Mouse (Mus musculus) pancreas, adult 10 weeks (tissue): ENCODE data around the gene Gm8024. TPM values are rescaled to one million over a fixed set of nuclear protein-coding genes. Genes with fewer than 3 reads are reported as not detected.

Experiments
- polyA plus RNA-seq: library from polyadenylated mRNA; stranded (reverse); fragments of 350-450 nt; fragmentation: Illumina TruSeq; extraction: RNeasy Lipid Tissue Mini Kit (QIAGEN cat#74804); gene quantifications from one replicate; pipeline ENCODE4 v1.2.3, GENCODE M21; 2015; ENCODE audit warnings: low read depth, low replicate concordance; ENCODE audit not compliant: insufficient read depth

The Gm8024 gene
- not detected for polyA plus RNA-seq

DNA sequence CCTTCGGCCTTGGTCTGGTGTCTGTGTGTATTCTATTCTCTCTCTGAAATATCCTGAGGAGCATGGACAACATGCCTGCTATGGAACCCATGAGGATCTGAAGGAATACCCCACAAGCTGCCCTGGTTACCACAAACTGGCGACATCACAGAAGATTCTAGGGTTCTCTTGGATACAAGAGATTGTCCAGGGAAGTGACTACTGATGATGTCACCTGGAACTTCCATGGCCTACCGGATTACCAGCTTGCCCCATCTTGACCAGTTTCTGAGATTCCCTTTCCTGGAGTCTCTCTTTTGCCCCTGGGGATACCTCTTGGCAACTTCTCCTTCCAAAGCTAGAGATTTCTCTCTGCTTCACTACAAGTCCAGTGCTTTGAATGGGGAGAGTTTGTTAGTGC is at the start of gene Gm8024:
Gm8024 (minus strand) TSS at position 101 of the 400 bp plus-strand sequence.

GRCm38 (mm10) chr14:42502249-42502648 is 21.8 kb downstream of the Gm8024 start, which contains the start of gene Gm8020:
TSS of gene Gm8020 (minus strand) at chr14:42502349.

Other genes with a start within 250 kb of the Gm8024 start
- not detected for gene Gm9611, start 226.9 kb downstream of the Gm8024 start, polyA plus RNA-seq
- gene Gm7995, start 214.1 kb downstream of the Gm8024 start, polyA plus RNA-seq: not detected
- not detected for gene Gm8005, start 84.6 kb downstream of the Gm8024 start, polyA plus RNA-seq
- gene Gm8011, start 60.4 kb downstream of the Gm8024 start, polyA plus RNA-seq: not detected
- gene Gm8020, start 21.9 kb downstream of the Gm8024 start, polyA plus RNA-seq: not detected
- not detected for gene Gm17124, start 75.6 kb upstream of the Gm8024 start, polyA plus RNA-seq
- not detected for gene Gm3633, start 117.6 kb upstream of the Gm8024 start, polyA plus RNA-seq
- gene Gm10378, start 131.7 kb upstream of the Gm8024 start, polyA plus RNA-seq: not detected
- not detected for gene Gm3015, start 244.5 kb upstream of the Gm8024 start, polyA plus RNA-seq